Mouse (Mus musculus) ES-E14 (cell line): ENCODE data around the gene Mrps36.

Experiments used
- CHD2 ChIP-seq: IDR thresholded peaks from 2 replicates; pipeline ENCODE4 v1.6.1; 2014; ENCODE audit warnings: mild to moderate bottlenecking, low read depth, low read length, inconsistent platforms
- HCFC1 ChIP-seq: IDR thresholded peaks from 2 replicates; pipeline ENCODE4 v1.6.1; 2012; ENCODE audit warnings: low read length, inconsistent platforms, borderline replicate concordance; ENCODE audit not compliant: insufficient read depth
- MAFK ChIP-seq: IDR thresholded peaks from 2 replicates; pipeline ENCODE4 v1.6.1; 2014; ENCODE audit warnings: mild to moderate bottlenecking, low read depth, low read length, inconsistent platforms; ENCODE audit not compliant: insufficient read depth
- ZC3H11A ChIP-seq: IDR thresholded peaks from 2 replicates; pipeline ENCODE4 v1.6.1; 2012; ENCODE audit warnings: low read depth, mild to moderate bottlenecking, inconsistent platforms, low read length, borderline replicate concordance
- ZNF384 ChIP-seq: IDR thresholded peaks from 2 replicates; pipeline ENCODE4 v1.6.1; 2012; ENCODE audit warnings: low read depth, low read length, inconsistent platforms

DNA sequence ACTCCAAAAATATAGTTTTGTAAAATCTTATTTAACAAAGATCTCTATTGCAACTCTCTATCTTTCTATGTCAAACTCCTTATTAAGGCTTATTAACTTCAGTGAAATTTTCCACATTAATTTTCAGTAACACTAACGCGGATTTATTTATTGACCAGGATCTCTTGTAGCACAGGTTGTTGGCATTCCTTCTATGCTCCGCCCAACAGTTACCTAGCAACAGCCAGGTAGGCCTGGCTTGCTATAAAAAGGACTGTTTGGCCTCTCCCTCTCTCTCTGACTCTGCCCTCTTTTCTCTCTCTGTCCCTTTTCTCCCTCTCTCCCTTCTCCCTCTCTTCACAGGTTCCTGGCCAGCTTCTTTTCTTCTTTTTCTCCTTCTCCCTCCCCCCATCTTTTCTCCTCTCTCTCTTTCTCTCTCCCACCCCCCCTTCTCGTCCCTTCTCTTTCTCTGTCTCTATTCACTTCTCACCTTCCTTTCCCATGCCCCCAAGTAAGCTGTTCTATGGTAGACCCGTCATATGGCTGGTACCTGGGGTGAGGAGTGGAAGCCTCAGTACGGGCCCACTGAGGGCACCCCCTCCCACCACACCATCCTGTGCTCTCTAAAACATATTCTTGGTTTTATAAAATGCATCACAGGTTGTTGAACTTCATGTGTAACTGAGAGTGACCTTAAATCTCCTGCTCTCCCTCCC, 43.0 kb upstream of the Mrps36 start:
- TF ChIP-seq HCFC1 (no peak), CHD2 (no peak), MAFK (no peak), ZC3H11A (no peak), ZNF384 (no peak)
